Mouse (Mus musculus) intestine, postnatal 0 days (tissue): ENCODE data around the gene Ccdc63. TPM values are rescaled to one million over a fixed set of nuclear protein-coding genes. Genes with fewer than 3 reads are reported as not detected.

Source experiments
- ATAC-seq: fragments of 200-750 bp; cut with Nextera tagmentation; 2 replicates; pipeline ENCODE4 v1.8.0; 2017; ENCODE audit warnings: mild to moderate bottlenecking, moderate TSS enrichment, moderate library complexity
- H3K27ac ChIP-seq: fragments of 300-500 bp; sonication (generic); 2 replicates; pipeline ENCODE4 v1.5.1; 2014; ENCODE audit warnings: mild to moderate bottlenecking, low read depth, low read length, moderate library complexity
- H3K27me3 ChIP-seq: fragments of 300-500 bp; sonication (generic); replicated peaks from 2 replicates; pipeline ENCODE4 v1.6.1; 2014; ENCODE audit warnings: low read length, mixed read lengths; ENCODE audit not compliant: control insufficient read depth, insufficient read depth
- H3K36me3 ChIP-seq: fragments of 300-500 bp; sonication (generic); 2 replicates; pipeline ENCODE4 v1.6.1; 2014; ENCODE audit warnings: mild to moderate bottlenecking, moderate library complexity; ENCODE audit not compliant: control insufficient read depth, insufficient read depth
- H3K4me1 ChIP-seq: fragments of 300-500 bp; sonication (generic); replicated peaks from 2 replicates; pipeline ENCODE4 v1.6.1; 2014; ENCODE audit warnings: antibody characterized with exemption, low read length, mixed read lengths; ENCODE audit not compliant: control insufficient read depth, insufficient read depth
- H3K4me2 ChIP-seq: fragments of 300-500 bp; sonication (generic); replicated peaks from 2 replicates; pipeline ENCODE4 v1.6.1; 2014; ENCODE audit warnings: low read depth, mild to moderate bottlenecking, moderate library complexity
- H3K4me3 ChIP-seq: fragments of 300-500 bp; sonication (generic); 2 replicates; pipeline ENCODE4 v1.5.1; 2014; ENCODE audit warnings: low read depth, low read length
- H3K9ac ChIP-seq: fragments of 300-500 bp; sonication (generic); 2 replicates; pipeline ENCODE4 v1.6.1; 2014; ENCODE audit warnings: mild to moderate bottlenecking, low read depth, low read length
- H3K9me3 ChIP-seq: fragments of 300-500 bp; sonication (generic); 2 replicates; pipeline ENCODE4 v1.6.1; 2016; ENCODE audit warnings: mixed run types; ENCODE audit not compliant: control insufficient read depth
- CTCF ChIP-seq: sonication (generic); IDR thresholded peaks from 2 replicates; pipeline ENCODE4 v1.5.1; 2016; ENCODE audit warnings: low read depth, mild to moderate bottlenecking, control low read depth, antibody characterized with exemption, moderate library complexity
- WGBS: fragments of 180-500 bp; shearing (Covaris S2); extraction: QIAGEN DNeasy Blood & Tissue Kit; methylation state at CpG from one replicate; pipeline ENCODE4 v1.1.7; 2014; 5-methylcytosine and 5-hydroxymethylcytosine counted together
- polyA plus RNA-seq: library from polyadenylated mRNA; unstranded; fragments of >200 nt; fragmentation: Nextera tagmentation; extraction: Ambion mirVana; gene quantifications from 2 replicates; pipeline ENCODE4 v1.2.1, GENCODE M21; 2015

The Ccdc63 gene
- polyA plus RNA-seq, 1 experiment from 2014 or later = not detected

GRCm38 (mm10) chr5:122175402-122175801 lies 34.8 kb upstream of the Ccdc63 start:
- Histone ChIP-seq H3K9me3 (no peaks in the 10 kb centered on the region), H3K4me2 (no peak overlapping the region), H3K4me1 (no peaks in the 10 kb centered on the region), H3K4me3 (no peak overlapping the region), H3K9ac (no peak overlapping the region), H3K27me3 (no peaks in the 10 kb centered on the region), H3K36me3 (peaks cover 40% of the 10 kb centered on the region), H3K27ac (peak overlapping the region; percentile 8; the same call in 1 of the 2 replicates)
- TF ChIP-seq CTCF = no peak
- WGBS = 45% methylated on average over 2 of the region's 2 CpGs
- no peak for ATAC-seq

GRCm38 (mm10) chr5:122171058-122171457 lies 30.4 kb upstream of the Ccdc63 start:
- Histone ChIP-seq H3K4me3 (no peak overlapping the region), H3K27ac (no peak overlapping the region), H3K4me2 (no peak overlapping the region), H3K27me3 (no peaks in the 10 kb centered on the region), H3K4me1 (no peaks in the 10 kb centered on the region), H3K9me3 (no peaks in the 10 kb centered on the region), H3K9ac (no peak overlapping the region), H3K36me3 (peaks cover 71% of the 10 kb centered on the region)
- TF ChIP-seq CTCF = no peak
- 85% methylated on average over 8 of the region's 8 CpGs for WGBS
- ATAC-seq = no peak

GRCm38 (mm10) chr5:122168344-122169069 lies 27.9 kb upstream of the Ccdc63 start:
- WGBS = 88% methylated on average over 13 of the region's 14 CpGs
- no peaks in the 10 kb centered on the region for H3K27me3 ChIP-seq
- no peak overlapping the region for H3K4me3 ChIP-seq
- ATAC-seq = no peak
- H3K9me3 ChIP-seq = no peaks in the 10 kb centered on the region
- no peak for TF ChIP-seq CTCF
- no peaks in the 10 kb centered on the region for H3K4me1 ChIP-seq
- no peak overlapping the region for H3K4me2 ChIP-seq
- no peak overlapping the region for H3K9ac ChIP-seq
- peaks cover 63% of the 10 kb centered on the region for H3K36me3 ChIP-seq
- H3K27ac ChIP-seq = no peak overlapping the region

GRCm38 (mm10) chr5:122166636-122167161 lies 26.1 kb upstream of the Ccdc63 start:
- Histone ChIP-seq H3K9me3 (no peaks in the 10 kb centered on the region), H3K27ac (no peak overlapping the region), H3K4me3 (no peak overlapping the region), H3K27me3 (no peaks in the 10 kb centered on the region), H3K4me2 (no peak overlapping the region), H3K9ac (no peak overlapping the region), H3K36me3 (peaks cover 52% of the 10 kb centered on the region), H3K4me1 (peaks cover 2% of the 10 kb centered on the region; the same call in 1 of the 2 replicates)
- 64% methylated on average over 8 of the region's 8 CpGs for WGBS
- ATAC-seq = no peak
- no peak for TF ChIP-seq CTCF

GRCm38 (mm10) chr5:122165233-122165915 lies 24.8 kb upstream of the Ccdc63 start:
- 61% methylated on average over 6 of the region's 6 CpGs for WGBS
- Histone ChIP-seq H3K4me3 (no peak overlapping the region), H3K36me3 (peaks cover 38% of the 10 kb centered on the region), H3K27me3 (no peaks in the 10 kb centered on the region), H3K9ac (no peak overlapping the region), H3K4me2 (no peak overlapping the region), H3K4me1 (peaks cover 2% of the 10 kb centered on the region; the same call in 1 of the 2 replicates), H3K27ac (no peak overlapping the region), H3K9me3 (no peaks in the 10 kb centered on the region)
- TF ChIP-seq CTCF = no peak
- no peak for ATAC-seq

GRCm38 (mm10) chr5:122164011-122164410 lies 23.4 kb upstream of the Ccdc63 start:
- peaks cover 2% of the 10 kb centered on the region; the same call in 1 of the 2 replicates for H3K4me1 ChIP-seq
- no peak for TF ChIP-seq CTCF
- 35% methylated on average over 3 of the region's 3 CpGs for WGBS

More at GRCm38 (mm10) chr5:122164011-122164410, 23.4 kb upstream of the Ccdc63 start:
- no peak for ATAC-seq
- no peak overlapping the region for H3K4me2 ChIP-seq
- no peak overlapping the region for H3K27ac ChIP-seq
- no peaks in the 10 kb centered on the region for H3K9me3 ChIP-seq
- H3K36me3 ChIP-seq = peaks cover 25% of the 10 kb centered on the region
- H3K9ac ChIP-seq = 0 out of 2 replicates have a peak overlapping the region, but pooled peaks have one; percentile 18
- no peaks in the 10 kb centered on the region for H3K27me3 ChIP-seq
- H3K4me3 ChIP-seq = no peak overlapping the region
